Mouse (Mus musculus) MEL (cell line): ENCODE data around the gene Commd8.

Experiments used
- CTCF ChIP-seq, 3 experiments: IDR thresholded peaks in 2 of 3; conservative IDR thresholded peaks in 1 of 3; 2 replicates each; pipeline ENCODE4 v1.5.1; 2011 to 2012; ENCODE audit warnings: low read length in 3 of 3, low read depth in 2 of 3, mild to moderate bottlenecking in 2 of 3, improper control_type of control experiment in 1 of 3, inconsistent platforms in 1 of 3, mixed read lengths in 1 of 3, moderate library complexity in 1 of 3; ENCODE audit not compliant: control insufficient read depth in 1 of 3, insufficient read depth in 1 of 3, poor library complexity in 1 of 3, severe bottlenecking in 1 of 3
- ELF1 ChIP-seq: IDR thresholded peaks from 2 replicates; pipeline ENCODE4 v1.6.1; 2014; ENCODE audit warnings: low read depth, mild to moderate bottlenecking, inconsistent platforms, low read length, improper control_type of control experiment, moderate library complexity
- MAX ChIP-seq: IDR thresholded peaks from 2 replicates; pipeline ENCODE4 v1.6.1; 2011; ENCODE audit warnings: low read length, improper control_type of control experiment
- MYB ChIP-seq: IDR thresholded peaks from 2 replicates; pipeline ENCODE4 v1.6.1; 2011; ENCODE audit warnings: mild to moderate bottlenecking, low read depth, low read length, improper control_type of control experiment
- TCF12 ChIP-seq: IDR thresholded peaks from 2 replicates; pipeline ENCODE4 v1.6.1; 2014; ENCODE audit warnings: low read depth, mild to moderate bottlenecking, inconsistent platforms, low read length, improper control_type of control experiment, moderate library complexity

DNA sequence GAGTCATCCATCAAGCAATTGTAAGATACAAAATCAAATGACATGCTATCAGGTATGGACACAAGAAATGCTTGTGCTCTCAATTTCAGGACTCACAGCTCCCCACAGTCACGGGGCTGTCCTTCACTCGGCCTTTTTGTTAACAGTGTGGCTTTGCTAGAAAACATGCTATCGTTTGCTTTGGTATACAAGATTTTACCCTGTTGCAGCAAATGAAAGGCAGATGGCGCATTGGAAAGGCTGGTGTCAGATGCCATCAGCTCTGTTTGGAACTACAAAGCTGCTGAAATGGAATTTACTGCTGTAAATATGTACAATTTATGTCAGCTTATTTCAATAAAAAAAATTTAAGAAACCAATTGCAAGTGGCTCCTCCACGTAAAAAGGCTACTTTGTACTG is 19.3 kb downstream of the Commd8 start:
- TF ChIP-seq CTCF (IDR thresholded peaks at IDR 0.05 in 2 of 3, conservative IDR thresholded peaks at IDR 0.05 in 1 of 3; ENCODE audit: control insufficient read depth in 1 of 3, insufficient read depth in 1 of 3, low read depth in 2 of 3, low read length in 3 of 3, poor library complexity in 1 of 3, severe bottlenecking in 1 of 3) (no peak), MYB (no peak), TCF12 (no peak), MAX (no peak), ELF1 (no peak)
